Mouse (Mus musculus) hindbrain, postnatal 0 days (tissue): ENCODE data around the gene Tars2. TPM values are rescaled to one million over a fixed set of nuclear protein-coding genes. Genes with fewer than 3 reads are reported as not detected.

Experiments used
- ATAC-seq: fragments of 200-750 bp; cut with Nextera tagmentation; 2 replicates; pipeline ENCODE4 v1.8.0; 2017; ENCODE audit warnings: mild to moderate bottlenecking, moderate TSS enrichment, moderate library complexity
- DNase-seq: peaks from one replicate; pipeline ENCODE4 v3.0.0-alpha.2; 2015; ENCODE audit warnings: low spot score
- H3K27ac ChIP-seq: fragments of 300-500 bp; sonication (generic); 2 replicates; pipeline ENCODE4 v1.5.1; 2014; ENCODE audit warnings: mild to moderate bottlenecking
- H3K27me3 ChIP-seq: fragments of 300-500 bp; sonication (generic); 2 replicates; pipeline ENCODE4 v1.6.1; 2014; ENCODE audit warnings: low read length, mixed read lengths; ENCODE audit not compliant: insufficient read depth
- H3K36me3 ChIP-seq: fragments of 300-500 bp; sonication (generic); 2 replicates; pipeline ENCODE4 v1.6.1; 2014; ENCODE audit warnings: low read length, mixed read lengths; ENCODE audit not compliant: insufficient read depth
- H3K4me1 ChIP-seq: fragments of 300-500 bp; sonication (generic); 2 replicates; pipeline ENCODE4 v1.6.1; 2014; ENCODE audit warnings: antibody characterized with exemption, low read length, mixed read lengths; ENCODE audit not compliant: insufficient read depth
- H3K4me2 ChIP-seq: fragments of 300-500 bp; sonication (generic); 2 replicates; pipeline ENCODE4 v1.6.1; 2014; ENCODE audit warnings: low read depth, mild to moderate bottlenecking, low read length, moderate library complexity, mixed read lengths
- H3K4me3 ChIP-seq: fragments of 300-500 bp; sonication (generic); 2 replicates; pipeline ENCODE4 v1.5.1; 2014; ENCODE audit warnings: low read length
- H3K9ac ChIP-seq: fragments of 300-500 bp; sonication (generic); replicated peaks from 2 replicates; pipeline ENCODE4 v1.6.1; 2014; ENCODE audit warnings: mild to moderate bottlenecking, low read length, moderate library complexity, mixed read lengths
- H3K9me3 ChIP-seq: fragments of 300-500 bp; sonication (generic); 2 replicates; pipeline ENCODE4 v1.6.1; 2016; ENCODE audit warnings: low read length, mixed read lengths
- CTCF ChIP-seq: IDR thresholded peaks from 2 replicates; pipeline ENCODE4 v1.5.1; 2016; ENCODE audit warnings: antibody characterized with exemption, control low read depth, low read depth
- WGBS: fragments of 180-500 bp; shearing (Covaris S2); extraction: QIAGEN DNeasy Blood & Tissue Kit; methylation state at CpG from one replicate; pipeline ENCODE4 v1.1.7; 2014; 5-methylcytosine and 5-hydroxymethylcytosine counted together
- polyA plus RNA-seq: library from polyadenylated mRNA; unstranded; fragments of >200 nt; fragmentation: Nextera tagmentation; extraction: Ambion mirVana; gene quantifications from 2 replicates; pipeline ENCODE4 v1.2.1, GENCODE M21; 2015
- total RNA-seq: library from RNA; depleted of rRNA; stranded (reverse); fragments of >200 nt; gene quantifications from 2 replicates; pipeline ENCODE4 v1.2.3, GENCODE M21; 2014

Tars2 gene
- total and polyA plus RNA-seq, 2 experiments from 2014 or later, result 39.5 to 40.3 TPM

- H3K36me3 ChIP-seq, result no peaks in the 10 kb centered on the region
- H3K4me3 ChIP-seq, result no peak overlapping the region
- H3K9ac ChIP-seq, result no peak overlapping the region
- no peak overlapping the region for H3K4me2 ChIP-seq
- no peak overlapping the region for H3K27ac ChIP-seq
- ATAC-seq (no peak), DNase-seq (no peak)
- no peaks in the 10 kb centered on the region for H3K27me3 ChIP-seq
- no peaks in the 10 kb centered on the region for H3K4me1 ChIP-seq
- TF ChIP-seq CTCF, result no peak
- no peaks in the 10 kb centered on the region for H3K9me3 ChIP-seq
These were observed 50.0 kb downstream of the Tars2 start for GRCm38 (mm10) chr3:95709967-95710366.

GRCm38 (mm10) chr3:95709044-95709443 is 51.0 kb downstream of the Tars2 start:
- ATAC-seq (no peak), DNase-seq (no peak)
- Histone ChIP-seq H3K36me3 (no peaks in the 10 kb centered on the region), H3K9ac (no peak overlapping the region), H3K27me3 (no peaks in the 10 kb centered on the region), H3K4me1 (no peaks in the 10 kb centered on the region), H3K4me2 (no peak overlapping the region), H3K4me3 (no peak overlapping the region), H3K27ac (no peak overlapping the region), H3K9me3 (no peaks in the 10 kb centered on the region)
- 90% methylated on average over 4 of the region's 4 CpGs for WGBS
- TF ChIP-seq CTCF, result no peak

- H3K27ac ChIP-seq, result no peak overlapping the region
- H3K4me1 ChIP-seq, result no peaks in the 10 kb centered on the region
- no peaks in the 10 kb centered on the region for H3K27me3 ChIP-seq
- WGBS, result 87% methylated on average over 7 of the region's 7 CpGs
- no peak for DNase-seq
- no peak overlapping the region for H3K4me2 ChIP-seq
- H3K9ac ChIP-seq, result no peak overlapping the region
- no peaks in the 10 kb centered on the region for H3K36me3 ChIP-seq
- no peak for TF ChIP-seq CTCF
- no peak for ATAC-seq
- no peak overlapping the region for H3K4me3 ChIP-seq
- no peaks in the 10 kb centered on the region for H3K9me3 ChIP-seq
These were observed 52.5 kb downstream of the Tars2 start for GRCm38 (mm10) chr3:95707497-95707896.

- Histone ChIP-seq H3K9me3 (no peaks in the 10 kb centered on the region), H3K4me2 (no peak overlapping the region), H3K4me3 (no peak overlapping the region), H3K4me1 (peaks cover 8% of the 10 kb centered on the region), H3K27ac (no peak overlapping the region), H3K36me3 (no peaks in the 10 kb centered on the region), H3K9ac (no peak overlapping the region), H3K27me3 (no peaks in the 10 kb centered on the region)
- no peak for TF ChIP-seq CTCF
- ATAC-seq (no peak), DNase-seq (no peak)
- 89% methylated on average over 4 of the region's 4 CpGs for WGBS
These were observed 53.7 kb downstream of the Tars2 start for GRCm38 (mm10) chr3:95706273-95706672.

GRCm38 (mm10) chr3:95704612-95705011 is 55.4 kb downstream of the Tars2 start:
- ATAC-seq (no peak), DNase-seq (no peak)
- TF ChIP-seq CTCF, result no peak

DNA sequence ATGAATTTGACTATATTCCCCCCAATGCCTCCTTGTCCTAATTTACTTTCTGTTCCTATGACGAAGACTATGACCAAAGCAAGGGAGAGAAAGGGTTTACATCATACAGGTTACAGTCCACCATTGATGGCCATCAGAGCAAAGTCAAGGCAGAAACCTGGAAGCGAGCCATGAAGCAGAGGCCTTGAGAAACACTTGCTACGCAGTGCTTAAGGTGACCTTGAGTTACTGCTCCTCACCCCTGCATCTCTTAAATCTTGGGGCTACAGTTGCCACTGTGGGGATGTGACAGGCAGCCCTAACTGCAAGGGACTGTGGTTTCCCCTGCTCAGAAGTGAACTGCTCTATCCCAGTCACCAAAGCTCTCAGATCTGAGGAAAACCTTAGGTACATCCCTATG is 56.7 kb downstream of the Tars2 start:
- no peak for TF ChIP-seq CTCF
- WGBS, result 91% methylated on average over 3 of the region's 3 CpGs
- no peaks in the 10 kb centered on the region for H3K36me3 ChIP-seq
- no peaks in the 10 kb centered on the region for H3K9me3 ChIP-seq
- no peak overlapping the region for H3K9ac ChIP-seq
- peaks cover 11% of the 10 kb centered on the region for H3K4me1 ChIP-seq
- no peak for ATAC-seq
- H3K4me3 ChIP-seq, result no peak overlapping the region
- no peak for DNase-seq
- H3K4me2 ChIP-seq, result no peak overlapping the region
- H3K27ac ChIP-seq, result no peak overlapping the region
- H3K27me3 ChIP-seq, result no peaks in the 10 kb centered on the region

More at GRCm38 (mm10) chr3:95704612-95705011, 55.4 kb downstream of the Tars2 start:
- Histone ChIP-seq H3K27me3 (no peaks in the 10 kb centered on the region), H3K36me3 (no peaks in the 10 kb centered on the region), H3K9me3 (no peaks in the 10 kb centered on the region), H3K27ac (no peak overlapping the region), H3K4me2 (no peak overlapping the region), H3K9ac (no peak overlapping the region), H3K4me1 (peaks cover 11% of the 10 kb centered on the region), H3K4me3 (no peak overlapping the region)
- WGBS, result 90% methylated on average over 4 of the region's 4 CpGs

- Histone ChIP-seq H3K27me3 (no peaks in the 10 kb centered on the region), H3K4me1 (peaks cover 11% of the 10 kb centered on the region), H3K4me3 (peak overlapping the region; percentile 21), H3K36me3 (no peaks in the 10 kb centered on the region), H3K27ac (peak overlapping the region; percentile 36; the same call in 1 of the 2 replicates), H3K9me3 (no peaks in the 10 kb centered on the region), H3K9ac (peak overlapping the region; percentile 43; the same call in 1 of the 2 replicates), H3K4me2 (peak overlapping the region; percentile 51)
- TF ChIP-seq CTCF, result peak; percentile 35
- 4% methylated on average over 24 of the region's 24 CpGs for WGBS
- DNase-seq (peak; percentile 66), ATAC-seq (peak; percentile 90)
These were observed 58.0 kb downstream of the Tars2 start for GRCm38 (mm10) chr3:95701877-95702540.
